Mouse (Mus musculus) G1E (cell line): ENCODE results near the gene Bcap31. TPM values are rescaled to one million over a fixed set of nuclear protein-coding genes. Genes with fewer than 3 reads are reported as not detected.

Experiments used
- ATAC-seq: 2 replicates; pipeline ENCODE4 v1.8.0; 2016; ENCODE audit warnings: mild to moderate bottlenecking; ENCODE audit not compliant: insufficient number of reproducible peaks, poor library complexity, low FRiP score, severe bottlenecking; ENCODE audit errors: extremely low read depth
- DNase-seq: peaks from one replicate; pipeline ENCODE4 v3.0.0; 2012; ENCODE audit warnings: low spot score
- H3K27me3 ChIP-seq: 2 replicates; pipeline ENCODE4 v1.6.1; 2012; ENCODE audit warnings: mild to moderate bottlenecking, low read length, inconsistent platforms; ENCODE audit not compliant: insufficient read depth
- H3K36me3 ChIP-seq: replicated peaks from 2 replicates; pipeline ENCODE3; 2012; ENCODE audit warnings: mild to moderate bottlenecking, inconsistent platforms
- H3K4me1 ChIP-seq: 2 replicates; pipeline ENCODE4 v1.6.1; 2012; ENCODE audit warnings: low read depth, low read length, inconsistent platforms, mixed read lengths; ENCODE audit not compliant: insufficient read depth
- H3K4me3 ChIP-seq: 2 replicates; pipeline ENCODE4 v1.5.1; 2012; ENCODE audit warnings: low read depth, mild to moderate bottlenecking, inconsistent platforms, low read length, moderate library complexity, mixed read lengths
- H3K9me3 ChIP-seq: replicated peaks from 2 replicates; pipeline ENCODE4 v1.6.1; 2012; ENCODE audit warnings: inconsistent platforms
- CTCF ChIP-seq: IDR thresholded peaks from 2 replicates; pipeline ENCODE4 v1.5.1; 2012; ENCODE audit warnings: low read depth, low read length, inconsistent platforms, mixed read lengths
- GATA1 ChIP-seq: IDR thresholded peaks from 2 replicates; pipeline ENCODE4 v1.6.1; 2012; ENCODE audit warnings: borderline replicate concordance, low read length, inconsistent platforms, mixed read lengths
- GATA2 ChIP-seq: IDR thresholded peaks from 2 replicates; pipeline ENCODE4 v1.6.1; 2012; ENCODE audit warnings: low read depth, low read length, inconsistent platforms, borderline replicate concordance
- POLR2AphosphoS5 ChIP-seq: IDR thresholded peaks from 2 replicates; pipeline ENCODE4 v1.6.1; 2012; ENCODE audit warnings: low read depth, low read length, inconsistent platforms; ENCODE audit not compliant: insufficient replicate concordance
- TAL1 ChIP-seq: conservative IDR thresholded peaks from 2 replicates; pipeline ENCODE4 v1.6.1; 2012; ENCODE audit warnings: low read depth, low read length, inconsistent platforms, mixed read lengths
- polyA plus RNA-seq: library from polyadenylated mRNA; stranded (reverse); fragments of >175 nt; gene quantifications from 2 replicates; pipeline ENCODE4 v1.2.3, GENCODE M21; 2012
- total RNA-seq, 2 experiments: library from RNA; stranded (forward) in 1 of 2; stranded (reverse) in 1 of 2; fragments of 200-1000 nt in 1 of 2; fragments of >200 nt in 1 of 2; fragmentation: Nextera tagmentation in 1 of 2; gene quantifications; 2 replicates each; pipeline ENCODE4 v1.2.3; 2014 to 2017

Bcap31 gene
- total and polyA plus RNA-seq, 3 experiments, result 16.0 to 215 (median 98.4) TPM

DNA sequence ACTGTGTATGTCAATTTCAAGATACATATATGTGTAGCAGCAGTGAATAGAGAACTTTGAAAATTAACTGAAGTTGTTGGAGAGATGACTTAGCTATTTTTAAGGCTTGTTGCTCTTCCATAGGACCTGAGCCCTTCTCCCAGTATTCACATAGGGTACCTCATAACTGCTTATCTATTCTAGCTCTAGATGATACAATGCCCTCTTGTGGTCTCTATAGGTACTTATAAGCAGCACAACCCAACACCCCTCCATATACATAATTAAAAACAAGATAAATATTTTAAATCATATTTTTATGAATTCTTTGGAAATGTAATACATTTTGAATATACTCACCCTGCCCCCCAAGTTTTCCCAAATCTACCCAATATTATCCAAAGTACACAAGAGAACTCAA lies 52.8 kb downstream of the Bcap31 start:
- Histone ChIP-seq H3K9me3 (no peaks in the 10 kb centered on the region), H3K27me3 (peaks cover 6% of the 10 kb centered on the region; the same call in 1 of the 2 replicates), H3K4me1 (no peaks in the 10 kb centered on the region; the same call in 1 of the 2 replicates), H3K36me3 (no peaks in the 10 kb centered on the region), H3K4me3 (no peak overlapping the region)
- DNase-seq (no peak), ATAC-seq (no peak)
- TF ChIP-seq CTCF (no peak), GATA1 (no peak), GATA2 (no peak), TAL1 (no peak), POLR2AphosphoS5 (no peak)

DNA sequence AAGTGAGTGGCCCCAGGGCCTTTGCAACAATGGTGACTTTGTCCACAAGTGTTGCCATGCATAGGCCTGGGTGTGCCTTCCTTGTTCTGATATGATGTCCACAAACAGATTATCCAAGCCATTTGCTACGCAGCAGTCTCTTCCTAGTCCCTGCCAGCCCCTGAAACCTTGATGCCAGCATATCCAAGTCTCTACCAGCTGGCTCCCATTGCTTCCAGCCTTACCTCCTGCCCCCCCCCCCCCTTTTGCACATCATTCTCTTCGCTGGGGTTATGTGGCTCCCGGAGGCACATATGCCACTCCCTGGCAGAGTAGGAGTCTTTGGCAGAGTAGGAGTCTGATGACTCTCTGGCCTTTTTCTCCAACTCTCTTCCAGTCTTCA lies 55.7 kb downstream of the Bcap31 start:
- no peak for DNase-seq
- Histone ChIP-seq H3K27me3 (peaks cover 6% of the 10 kb centered on the region; the same call in 1 of the 2 replicates), H3K4me3 (no peak overlapping the region), H3K4me1 (no peaks in the 10 kb centered on the region; the same call in 1 of the 2 replicates), H3K9me3 (no peaks in the 10 kb centered on the region), H3K36me3 (no peaks in the 10 kb centered on the region)
- TF ChIP-seq CTCF, result no peak
- no peak for TF ChIP-seq GATA2
- no peak for TF ChIP-seq POLR2AphosphoS5
- no peak for TF ChIP-seq TAL1
- no peak for TF ChIP-seq GATA1
- ATAC-seq, result no peak

DNA sequence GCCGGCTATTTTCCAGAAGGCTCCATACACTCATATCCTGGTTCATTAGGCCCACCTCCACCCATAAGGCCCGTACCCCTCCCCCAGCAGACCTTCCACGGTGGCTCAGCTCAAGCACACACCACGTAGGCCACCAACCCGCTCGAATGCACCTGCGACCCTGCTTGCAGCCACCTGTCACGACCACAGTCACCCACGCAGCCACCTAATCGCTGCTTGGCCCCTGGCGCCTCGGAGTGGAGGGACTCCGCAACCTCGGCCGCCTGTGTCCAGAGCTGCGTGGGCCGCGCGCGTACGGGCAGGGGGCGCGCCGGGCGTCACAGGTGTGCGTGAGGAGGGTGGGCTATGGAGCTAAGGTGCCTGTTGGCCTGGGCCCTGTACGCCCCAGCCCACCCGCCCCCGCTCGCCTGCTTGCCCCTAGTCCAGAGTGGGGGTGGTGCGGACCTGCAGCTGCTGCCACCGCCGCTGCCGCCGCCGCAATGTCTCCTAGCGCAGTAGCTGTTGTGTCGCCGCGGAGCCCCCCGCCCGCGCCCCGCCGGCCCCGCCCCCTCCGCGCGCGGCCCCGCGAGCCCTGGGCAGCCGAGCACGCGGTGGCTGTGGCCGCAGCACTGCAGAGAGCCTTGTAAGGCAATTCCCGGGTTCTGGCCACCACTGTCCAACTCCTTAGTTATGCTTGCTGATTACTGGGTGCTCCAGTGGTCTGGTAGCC lies 56.2 kb downstream of the Bcap31 start, which contains the start of gene Pnck:
Gene Pnck (minus strand): TSS at position 543 of the 709 bp plus-strand sequence.
- H3K4me3 ChIP-seq, result no peak within 1 kb of the TSS

GRCm38 (mm10) chrX:73658936-73659574 lies 56.9 kb downstream of the Bcap31 start:
- no peaks in the 10 kb centered on the region for H3K9me3 ChIP-seq
- H3K27me3 ChIP-seq, result peaks cover 6% of the 10 kb centered on the region; the same call in 1 of the 2 replicates
- H3K4me3 ChIP-seq, result no peak overlapping the region
- no peaks in the 10 kb centered on the region; the same call in 1 of the 2 replicates for H3K4me1 ChIP-seq
- DNase-seq, result no peak
- no peaks in the 10 kb centered on the region for H3K36me3 ChIP-seq
- no peak for ATAC-seq
- TF ChIP-seq TAL1 (no peak), GATA1 (no peak), GATA2 (no peak), POLR2AphosphoS5 (no peak), CTCF (no peak)

More for the DNA sequence above, 56.2 kb downstream of the Bcap31 start, which contains the start of gene Pnck:
- ATAC-seq (no peak), DNase-seq (no peak)
- Histone ChIP-seq H3K4me1 (no peaks in the 10 kb centered on the region; the same call in 1 of the 2 replicates), H3K36me3 (no peaks in the 10 kb centered on the region), H3K9me3 (no peaks in the 10 kb centered on the region), H3K27me3 (peaks cover 6% of the 10 kb centered on the region; the same call in 1 of the 2 replicates)
- TF ChIP-seq TAL1 (no peak), CTCF (no peak), GATA2 (no peak), GATA1 (no peak), POLR2AphosphoS5 (no peak)

GRCm38 (mm10) chrX:73658391-73658790 lies 57.6 kb downstream of the Bcap31 start:
- no peaks in the 10 kb centered on the region for H3K36me3 ChIP-seq
- ATAC-seq, result no peak
- H3K4me1 ChIP-seq, result no peaks in the 10 kb centered on the region; the same call in 1 of the 2 replicates
- peaks cover 6% of the 10 kb centered on the region; the same call in 1 of the 2 replicates for H3K27me3 ChIP-seq
- DNase-seq, result no peak
- H3K9me3 ChIP-seq, result no peaks in the 10 kb centered on the region
- H3K4me3 ChIP-seq, result no peak overlapping the region
- TF ChIP-seq CTCF (no peak), POLR2AphosphoS5 (no peak), GATA1 (no peak), TAL1 (no peak), GATA2 (no peak)

- DNase-seq, result no peak
- H3K4me3 ChIP-seq, result no peak overlapping the region
- ATAC-seq, result no peak
- H3K36me3 ChIP-seq, result no peaks in the 10 kb centered on the region
- TF ChIP-seq GATA2, result no peak
- no peak for TF ChIP-seq GATA1
- TF ChIP-seq CTCF, result no peak
- TF ChIP-seq TAL1, result no peak
- no peak for TF ChIP-seq POLR2AphosphoS5
- H3K27me3 ChIP-seq, result peaks cover 6% of the 10 kb centered on the region; the same call in 1 of the 2 replicates
- H3K4me1 ChIP-seq, result no peaks in the 10 kb centered on the region; the same call in 1 of the 2 replicates
- no peaks in the 10 kb centered on the region for H3K9me3 ChIP-seq
Measured at GRCm38 (mm10) chrX:73655529-73655928, 60.4 kb downstream of the Bcap31 start.
